Mouse (Mus musculus) bone marrow macrophage, adult 2 months (primary cell): ENCODE data around the gene Shc4.

ENCODE experiments used
- CTCF ChIP-seq: IDR thresholded peaks from 2 replicates; pipeline ENCODE4 v1.5.1; 2012; ENCODE audit warnings: low read depth, mild to moderate bottlenecking, low read length, moderate library complexity
- POLR2A ChIP-seq: IDR thresholded peaks from 2 replicates; pipeline ENCODE4 v1.6.1; 2012; ENCODE audit warnings: mild to moderate bottlenecking, low read depth, low read length, borderline replicate concordance

DNA sequence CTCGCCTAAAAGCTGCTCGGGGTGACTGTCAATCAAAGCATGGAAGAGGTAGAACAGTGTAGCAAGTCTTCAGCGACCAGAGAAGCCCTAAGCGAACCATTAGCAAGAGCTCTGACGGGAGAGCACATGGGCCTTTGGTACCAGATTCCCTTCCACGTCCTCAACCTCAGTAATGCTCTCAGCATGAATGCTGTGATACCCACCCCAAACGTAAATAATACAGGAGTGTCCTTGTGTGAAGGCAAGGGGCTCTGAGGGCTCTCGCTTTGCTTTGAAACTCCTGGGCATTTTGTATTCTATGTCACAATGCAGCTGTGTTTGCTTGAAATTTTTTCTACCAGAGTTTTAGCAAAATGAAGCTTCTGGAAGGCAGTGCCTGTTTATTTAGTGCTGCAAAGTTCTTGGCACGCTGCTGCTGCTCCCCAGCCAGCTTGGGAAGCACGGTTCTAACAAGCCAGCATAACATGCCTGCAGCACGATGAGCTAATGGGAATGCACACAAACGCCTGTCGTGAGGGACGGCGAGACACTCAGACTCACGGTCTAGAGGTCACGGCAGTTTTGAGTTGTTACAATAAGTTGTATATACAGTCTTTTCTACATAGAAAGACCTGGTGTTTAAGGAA, 117.6 kb downstream of the Shc4 start:
- TF ChIP-seq POLR2A (no peak), CTCF (no peak)
